Mouse (Mus musculus) testis, postnatal 14 days (tissue): ENCODE data around the gene Mrpl57.
"Not testable (repeated sequence)": the region's sequence is repeated elsewhere in the genome, so short reads cannot be mapped to it uniquely, and the experiment has no call there.

Experiments
- DNase-seq: peaks from one replicate; pipeline ENCODE4 v3.0.0; 2021; ENCODE audit warnings: low spot score

Gene Mrpl57

GRCm38 (mm10) chr14:57825788-57826751 is at the start of gene Mrpl57, which contains the start of gene Ska3:
Gene Mrpl57, plus strand, starts transcription at chr14:57826234.
Gene Ska3, minus strand, starts transcription at chr14:57826185.
- DNase-seq, result peak; percentile 95

- DNase-seq, result no peak
Observed at GRCm38 (mm10) chr14:57787406-57787805, 38.6 kb upstream of the Mrpl57 start.

GRCm38 (mm10) chr14:57789311-57789710 is 36.7 kb upstream of the Mrpl57 start:
- no peak for DNase-seq

- no peak for DNase-seq
Observed at GRCm38 (mm10) chr14:57789759-57790158, 36.3 kb upstream of the Mrpl57 start.

- no peak for DNase-seq
Observed at GRCm38 (mm10) chr14:57791171-57791570, 34.9 kb upstream of the Mrpl57 start.

- DNase-seq, result no peak
Observed at GRCm38 (mm10) chr14:57797551-57797950, 28.5 kb upstream of the Mrpl57 start.

- DNase-seq, result peak; percentile 98
Observed at GRCm38 (mm10) chr14:57797991-57798931, 27.8 kb upstream of the Mrpl57 start, which contains the start of gene Sap18. Gene Sap18, plus strand, starts transcription at chr14:57798180.

GRCm38 (mm10) chr14:57803731-57804130 is 22.3 kb upstream of the Mrpl57 start:
- DNase-seq, result no peak

- DNase-seq, result no peak
Observed at GRCm38 (mm10) chr14:57808558-57808957, 17.5 kb upstream of the Mrpl57 start.

GRCm38 (mm10) chr14:57810886-57811285 is 15.1 kb upstream of the Mrpl57 start:
- DNase-seq, result no peak

GRCm38 (mm10) chr14:57811844-57812243 is 14.2 kb upstream of the Mrpl57 start:
- no peak for DNase-seq

GRCm38 (mm10) chr14:57820839-57821238 is 5.2 kb upstream of the Mrpl57 start:
- no peak for DNase-seq

- no peak for DNase-seq
Observed at GRCm38 (mm10) chr14:57827284-57827683, 1.2 kb downstream of the Mrpl57 start.

- no peak for DNase-seq
Observed at GRCm38 (mm10) chr14:57833526-57833925, 7.5 kb downstream of the Mrpl57 start.

- no peak for DNase-seq
Observed at GRCm38 (mm10) chr14:57835157-57835556, 9.1 kb downstream of the Mrpl57 start.

- no peak for DNase-seq
Observed at GRCm38 (mm10) chr14:57844535-57844934, 18.5 kb downstream of the Mrpl57 start.

GRCm38 (mm10) chr14:57848061-57848460 is 22.0 kb downstream of the Mrpl57 start:
- not testable (repeated sequence) for DNase-seq

GRCm38 (mm10) chr14:57848646-57849045 is 22.6 kb downstream of the Mrpl57 start:
- DNase-seq, result no peak

- no peak for DNase-seq
Observed at GRCm38 (mm10) chr14:57850330-57850729, 24.3 kb downstream of the Mrpl57 start.

GRCm38 (mm10) chr14:57852961-57853360 is 26.9 kb downstream of the Mrpl57 start:
- no peak for DNase-seq

- not testable (repeated sequence) for DNase-seq
Observed at GRCm38 (mm10) chr14:57856037-57856436, 30.0 kb downstream of the Mrpl57 start.

GRCm38 (mm10) chr14:57858601-57859000 is 32.6 kb downstream of the Mrpl57 start:
- DNase-seq, result no peak
